Mouse (Mus musculus): ENCODE measurements around the gene Sypl.

DNA sequence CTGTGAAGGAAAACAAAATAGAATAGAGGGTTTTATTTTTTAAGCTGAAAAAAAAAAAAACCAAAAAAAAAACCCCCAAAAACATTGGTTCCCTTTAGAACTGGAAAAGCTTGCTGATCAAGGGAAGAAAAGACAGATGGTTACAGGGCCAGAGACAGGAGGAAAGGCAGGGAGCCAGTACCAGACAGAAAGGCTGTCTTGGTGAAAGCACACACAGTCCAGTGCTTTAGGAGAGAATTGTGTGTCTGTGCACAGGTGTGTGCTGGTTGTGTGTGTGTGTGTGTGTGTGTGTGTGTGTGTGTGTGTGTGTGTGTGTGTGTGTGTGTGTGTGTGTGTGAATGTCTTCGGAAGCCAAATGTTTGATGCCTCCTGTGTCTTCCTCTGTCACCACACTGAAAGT lies 28.9 kb downstream of the Sypl start:
- TF ChIP-seq CTCF (IDR thresholded peaks at IDR 0.05; ENCODE audit: borderline replicate concordance, control insufficient read depth, extremely low read depth, insufficient read depth, low read length, poor library complexity) (no peak), POLR2A (IDR thresholded peaks at IDR 0.05; ENCODE audit: control insufficient read depth, extremely low read depth, insufficient read depth, low read length, poor library complexity) (no peak)
